Mouse (Mus musculus): ENCODE measurements around the gene Gm3238.
"Not testable (repeated sequence)": the region's sequence is repeated elsewhere in the genome, so short reads cannot be mapped to it uniquely, and the experiment has no call there.

Gm3238 gene

DNA sequence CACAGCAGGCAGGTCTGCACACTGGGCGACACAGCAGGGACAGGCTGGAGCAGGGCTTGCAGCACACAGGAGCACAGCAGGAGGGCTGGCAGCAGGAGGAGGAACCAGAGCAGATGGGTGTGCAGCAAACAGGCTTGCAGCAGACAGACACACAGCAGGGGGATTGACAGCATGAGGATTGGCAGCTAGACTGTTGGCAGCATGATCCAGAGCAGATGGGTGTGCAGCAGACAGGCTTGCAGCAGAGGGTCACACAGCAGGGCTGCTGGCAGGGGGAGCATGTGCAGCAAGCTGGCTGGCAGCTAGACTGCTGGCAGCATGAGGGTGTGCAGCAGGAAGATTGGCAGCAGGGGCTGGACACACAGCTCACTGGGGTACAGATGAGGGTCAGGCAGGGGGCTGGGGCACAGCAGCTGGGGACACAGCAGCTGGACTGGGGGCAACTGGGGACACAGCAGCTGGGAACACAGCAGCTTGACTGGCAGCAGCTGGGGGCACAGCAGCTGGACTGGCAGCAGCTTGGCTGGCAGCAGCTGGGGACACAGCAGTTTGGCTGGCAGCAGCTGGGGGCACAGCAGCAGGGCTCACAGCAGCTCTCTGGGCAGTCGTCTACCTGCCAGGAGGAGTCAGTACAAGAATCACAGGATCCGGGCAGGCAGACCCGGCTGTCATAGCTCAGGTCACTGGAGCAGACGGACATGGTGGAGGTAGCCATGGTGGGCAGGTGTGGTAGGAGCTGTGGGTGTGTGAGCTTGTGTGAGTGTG, 29.0 kb downstream of the Gm3238 start, which contains the start of gene Gm18596:
Gene Gm18596 (minus strand): TSS at position 715 of the 765 bp plus-strand sequence.
- DNase-seq (ENCODE audit: low read depth) = not testable (repeated sequence)

DNA sequence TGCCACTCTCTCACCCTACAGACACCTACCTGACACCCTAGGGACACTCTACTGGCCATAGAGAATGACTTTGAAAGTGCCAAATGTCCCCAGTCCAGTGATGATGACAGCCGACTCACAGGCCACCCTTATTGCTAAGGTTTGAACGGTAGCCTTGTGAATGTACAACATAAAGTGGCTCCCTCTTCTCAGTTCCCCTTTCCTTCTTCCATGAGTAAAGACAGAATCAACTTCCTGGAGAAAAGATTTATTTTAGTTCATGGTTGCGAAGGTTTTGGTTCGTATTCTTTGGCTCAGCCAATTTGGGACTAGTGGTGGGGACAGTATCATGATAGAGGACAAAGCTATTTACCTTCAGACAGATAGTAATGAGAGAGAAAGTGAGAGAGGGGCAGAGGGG, 32.2 kb downstream of the Gm3238 start:
- DNase-seq (ENCODE audit: low read depth) = no peak

DNA sequence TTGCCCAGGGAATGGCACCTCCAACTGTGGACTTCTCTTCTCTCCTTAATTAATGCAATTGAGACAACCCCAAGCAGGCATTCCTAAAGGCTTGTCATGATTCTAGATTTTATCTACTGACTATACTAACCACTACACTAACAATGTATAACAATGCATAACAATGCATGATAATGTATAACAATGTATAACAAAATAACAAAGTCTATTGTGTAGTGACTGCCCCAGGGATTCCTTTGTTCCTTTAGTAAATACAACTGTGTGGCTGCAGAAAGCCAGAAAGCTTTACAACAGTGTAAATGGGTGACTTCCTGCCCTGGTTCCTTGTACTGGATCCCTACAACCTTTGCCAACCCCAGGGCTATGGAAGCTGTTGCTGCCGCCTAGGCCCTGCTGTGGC, 35.2 kb downstream of the Gm3238 start:
- no peak for DNase-seq (ENCODE audit: low read depth)

- no peak for DNase-seq (ENCODE audit: low read depth)
These were observed 41.9 kb downstream of the Gm3238 start for GRCm38 (mm10) chr10:77729241-77729640.

- DNase-seq (ENCODE audit: low read depth) = no peak
These were observed 42.8 kb downstream of the Gm3238 start for GRCm38 (mm10) chr10:77728280-77728679.

- no peak for DNase-seq (ENCODE audit: low read depth)
These were observed 44.9 kb downstream of the Gm3238 start, which contains the start of gene Gm10100 for GRCm38 (mm10) chr10:77726186-77726585. TSS of gene Gm10100 (plus strand) at chr10:77726486.

- no peak for DNase-seq (ENCODE audit: low read depth)
These were observed 46.3 kb downstream of the Gm3238 start for GRCm38 (mm10) chr10:77724855-77725254.
